Mouse (Mus musculus): ENCODE data around the gene Usp17le.
"Not testable (repeated sequence)": the region's sequence is repeated elsewhere in the genome, so short reads cannot be mapped to it uniquely, and the experiment has no call there.

The Usp17le gene

DNA sequence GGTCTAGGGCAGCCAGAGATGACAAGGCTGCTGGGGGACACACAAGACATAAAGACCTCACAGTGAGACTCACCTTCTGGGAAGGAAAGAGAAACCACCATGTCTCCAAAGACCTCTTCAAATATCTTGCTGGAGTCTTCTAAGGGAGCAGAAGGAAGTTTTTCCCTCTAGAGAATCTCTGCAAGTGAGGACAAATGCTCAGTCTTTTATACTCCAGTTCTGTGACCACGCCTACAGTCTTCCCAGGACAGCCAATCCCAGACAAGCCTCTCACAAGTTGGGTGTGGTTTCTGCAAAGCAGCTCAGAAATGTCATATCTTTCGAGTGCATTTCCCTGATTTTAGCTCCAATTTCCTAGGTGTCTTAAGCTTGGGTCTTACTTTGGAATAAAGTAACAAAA is at the start of gene Usp17le:
TSS of gene Usp17le (minus strand) at position 101 of the 400 bp plus-strand sequence.
- DNase-seq (ENCODE audit: low spot score in 2 of 2): not testable (repeated sequence)

DNA sequence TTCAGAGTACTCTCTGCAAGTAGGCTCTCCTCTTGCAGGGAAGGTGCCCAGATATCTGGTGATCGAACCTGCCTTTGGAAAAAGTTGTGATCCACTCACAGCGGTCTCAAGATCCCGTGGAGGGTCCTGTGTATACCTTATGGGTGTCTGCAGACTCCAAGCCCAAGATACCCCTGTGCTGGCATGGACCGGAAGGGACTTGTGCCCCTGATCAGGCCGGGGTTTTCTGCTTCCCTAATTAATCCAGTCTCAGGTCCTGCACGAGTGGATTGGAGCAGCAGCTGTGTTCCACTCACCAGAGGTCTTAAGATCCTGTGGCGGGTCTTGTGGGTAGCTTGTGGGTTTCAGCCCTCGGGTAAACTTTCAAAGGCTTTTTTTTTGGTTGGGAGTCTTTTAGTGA is 33.1 kb upstream of the Usp17le start:
- DNase-seq (ENCODE audit: low spot score in 2 of 2): not testable (repeated sequence)

DNA sequence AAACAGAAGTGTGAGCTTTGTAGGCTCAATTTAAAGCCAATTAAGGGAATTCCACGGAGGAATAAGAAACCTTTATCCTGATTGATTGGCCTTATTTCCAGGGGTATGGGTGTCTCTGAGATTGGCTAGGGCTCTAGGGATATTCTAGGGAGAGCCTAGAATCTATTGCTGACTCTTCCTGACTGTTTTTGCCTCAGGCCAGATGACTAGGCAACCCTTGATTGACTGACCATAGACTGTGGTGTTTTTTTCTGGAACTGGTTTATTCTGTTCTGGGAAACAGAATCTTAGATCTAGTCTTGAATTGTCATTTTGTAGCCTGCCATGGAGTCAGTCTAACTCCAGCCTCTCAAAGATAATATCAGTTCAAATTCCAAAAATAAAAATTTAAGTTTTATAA is 13.5 kb upstream of the Usp17le start:
- DNase-seq (ENCODE audit: low spot score in 2 of 2): no peak
